Mouse (Mus musculus) liver, adult 2 months (tissue): ENCODE measurements at regions not wholly inside any gene's neighbourhood (a gene's known extent, or its start where the extent isn't known, plus 50 kb on each side); places are given as distances from the start of the nearest gene placed in this dataset.

Experiments
- CTCF ChIP-seq: fragments of 200-500 bp; IDR thresholded peaks from 2 replicates; pipeline ENCODE4 v1.5.1; 2011; ENCODE audit warnings: low read depth, low read length, control low read depth
- POLR2A ChIP-seq: fragments of 200-500 bp; IDR thresholded peaks from 2 replicates; pipeline ENCODE4 v1.6.1; 2011; ENCODE audit warnings: low read length, control low read depth; ENCODE audit not compliant: insufficient read depth; ENCODE audit errors: extremely low read depth

DNA sequence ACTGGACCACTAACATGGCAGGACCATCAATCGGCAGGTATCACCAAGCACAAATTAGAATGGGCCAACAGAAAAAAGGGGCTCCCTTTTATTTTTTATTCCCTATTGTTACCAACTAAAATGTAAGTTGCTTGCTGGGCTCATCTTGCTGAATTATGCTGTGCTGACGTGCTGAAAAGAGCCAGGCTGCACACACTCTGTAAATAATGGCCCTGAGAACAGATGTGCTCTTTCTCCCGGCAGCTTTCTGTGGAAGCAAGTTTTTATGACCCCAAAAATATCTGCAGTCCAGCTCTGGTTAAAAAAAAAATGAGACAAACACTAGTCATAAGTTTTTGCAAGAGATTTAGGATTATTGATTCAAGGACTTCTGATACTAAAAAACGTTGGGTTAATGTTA lies 230.4 kb downstream of the Dad1 start:
- TF ChIP-seq CTCF = no peak
- TF ChIP-seq POLR2A = no peak
